Mouse (Mus musculus) heart, adult 11 months (tissue): ENCODE measurements around the gene Sptan1.

Source experiments
- DNase-seq: peaks from one replicate; pipeline ENCODE4 v3.0.0; 2022

Sptan1 gene

DNA sequence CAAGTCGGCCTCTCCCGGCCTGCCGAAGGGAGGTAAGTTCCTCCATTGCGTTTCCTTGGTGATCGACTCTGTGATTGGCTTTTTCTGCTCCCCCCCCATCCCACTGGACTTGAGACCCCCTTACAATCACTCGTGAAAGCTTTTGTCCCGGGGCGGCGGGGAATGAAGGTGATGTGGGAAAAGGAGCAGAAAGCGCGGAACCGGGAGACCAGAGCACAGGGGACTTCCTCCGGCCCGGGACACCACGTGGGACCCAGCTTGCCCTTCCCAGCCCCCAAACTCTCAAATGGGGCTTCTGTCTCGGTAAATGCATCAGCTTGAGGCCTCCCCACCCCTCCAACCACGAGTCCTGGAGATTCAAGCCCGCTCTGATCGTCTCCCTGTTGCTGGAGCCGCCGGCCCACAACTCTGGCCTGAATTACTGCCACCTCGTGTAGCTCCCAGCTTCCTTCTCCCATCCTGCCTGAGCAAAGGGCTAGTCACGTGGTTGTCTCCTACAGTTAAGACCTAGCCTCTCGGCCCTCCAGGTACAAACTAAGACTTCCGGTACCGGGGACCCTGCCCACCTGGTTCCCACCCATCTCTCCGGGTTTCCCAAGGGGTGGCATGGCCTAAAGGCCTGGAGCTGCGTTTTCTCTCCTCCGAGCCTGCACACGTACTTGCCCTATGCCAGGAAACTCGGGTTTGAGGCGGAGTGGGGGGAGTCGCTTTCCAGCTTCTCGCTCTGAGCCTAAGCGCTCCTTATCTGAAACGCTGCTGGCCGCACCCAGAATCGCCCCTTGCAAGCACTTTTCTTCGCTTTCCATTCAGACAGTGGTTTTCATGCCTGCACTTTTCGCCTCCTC, 97.1 kb downstream of the Sptan1 start:
- DNase-seq: peak; percentile 98

DNA sequence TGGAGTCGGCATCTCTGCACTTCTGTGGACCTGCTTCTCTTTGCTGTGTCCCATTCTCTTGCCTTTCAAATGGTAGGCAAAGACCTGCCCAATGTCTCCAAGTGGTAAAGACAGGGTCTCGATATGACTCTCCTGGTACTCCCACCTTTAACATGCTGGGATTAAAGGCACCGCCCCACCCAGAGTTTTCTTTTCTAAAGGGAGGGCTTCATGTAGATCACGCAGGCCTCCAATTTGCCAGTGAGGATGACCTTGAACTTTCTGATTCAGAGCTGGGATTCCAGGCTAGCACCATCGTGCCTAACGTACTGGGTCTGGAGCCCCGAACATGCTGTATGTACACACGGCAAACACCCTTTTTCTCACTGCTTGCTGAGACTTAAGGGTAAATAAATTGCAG, 97.9 kb downstream of the Sptan1 start:
- DNase-seq: peak; percentile 91

GRCm38 (mm10) chr2:30063791-30064190, 98.4 kb downstream of the Sptan1 start:
- no peak for DNase-seq

- peak; percentile 89 for DNase-seq
Measured at GRCm38 (mm10) chr2:30064298-30064697, 98.9 kb downstream of the Sptan1 start.

DNA sequence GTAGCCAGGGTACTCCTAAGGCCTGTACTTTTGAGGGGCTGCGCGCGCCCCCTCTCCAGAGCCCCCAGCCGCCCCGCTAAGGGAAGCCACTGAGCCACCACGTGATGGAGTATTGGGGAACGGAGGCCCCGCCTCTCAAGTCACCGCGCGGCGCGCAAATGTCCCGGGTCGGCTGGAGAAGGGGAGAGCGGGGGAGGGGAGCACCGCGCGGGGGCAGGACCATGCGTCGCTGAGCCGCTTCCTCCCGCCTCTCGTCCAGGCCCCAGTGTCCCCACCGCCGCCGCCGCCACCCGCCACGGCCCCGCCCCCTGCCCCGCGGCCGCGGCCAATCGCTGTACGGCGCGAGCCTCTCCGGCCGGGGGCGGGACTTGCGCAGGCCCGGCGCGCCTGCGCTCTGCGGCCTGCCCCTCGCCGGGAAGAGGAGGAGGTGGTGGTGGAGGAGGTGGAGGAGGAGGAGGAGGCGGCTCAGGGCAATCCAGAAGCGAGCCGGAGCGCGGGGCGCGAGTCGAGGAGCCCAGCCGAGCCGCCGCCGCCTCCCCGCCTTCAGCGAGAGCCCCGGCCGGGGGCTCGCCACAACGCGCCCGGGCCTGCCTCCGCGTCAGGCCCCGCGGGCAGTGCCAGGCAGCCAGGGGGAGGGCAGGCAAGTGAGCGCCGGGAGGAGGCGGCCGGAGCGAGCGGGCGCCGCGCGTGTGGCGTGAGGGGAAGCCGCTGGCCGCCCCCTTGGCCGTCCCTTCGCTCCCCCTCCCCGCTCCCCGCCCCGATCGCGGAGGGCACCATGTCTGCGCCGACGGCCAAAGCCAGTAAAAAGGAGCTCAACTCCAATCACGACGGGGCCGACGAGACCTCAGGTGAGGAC, 100.9 kb downstream of the Sptan1 start:
- peak; percentile 100 for DNase-seq

DNA sequence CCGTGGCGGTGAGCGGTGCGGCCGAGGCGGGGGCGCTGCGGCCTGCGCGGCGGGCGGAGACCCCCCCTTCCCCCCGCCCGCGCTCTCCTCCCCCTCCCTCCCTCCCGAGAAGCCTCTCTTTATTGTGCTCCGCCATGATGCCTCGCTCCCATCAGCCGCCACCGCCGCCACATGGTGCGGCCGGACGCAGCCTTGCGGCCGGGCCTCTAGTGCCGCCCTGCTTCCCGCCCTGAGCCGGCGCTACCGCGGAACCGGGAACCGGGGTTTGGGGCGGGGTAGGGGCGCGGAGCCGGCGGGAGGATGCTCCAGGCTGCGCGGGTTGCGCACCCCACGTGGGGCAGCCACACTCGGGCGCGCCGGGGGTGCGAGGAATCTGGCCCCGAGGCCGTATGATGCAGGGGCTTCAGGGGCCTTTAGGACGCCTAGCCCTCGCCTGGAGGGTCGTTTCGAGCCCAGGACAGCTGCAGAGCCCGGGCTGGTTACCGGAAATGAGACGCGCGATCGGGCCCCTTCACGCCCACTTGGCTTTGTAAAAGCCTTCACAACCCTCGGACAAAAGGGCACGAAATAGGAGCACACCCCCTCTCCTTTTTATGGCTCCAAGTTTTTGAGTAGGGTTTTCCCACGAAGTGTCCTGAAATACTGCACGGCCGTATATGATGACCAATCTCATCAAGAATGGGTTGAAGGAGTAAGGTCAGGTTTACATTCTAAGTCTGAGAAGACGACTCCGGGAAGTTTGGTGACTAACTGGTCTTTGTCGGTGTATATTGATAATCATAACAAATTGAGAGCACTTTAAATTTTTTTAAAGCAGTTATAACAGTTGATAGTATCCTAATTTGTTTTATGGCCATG, 101.9 kb downstream of the Sptan1 start:
- peak; percentile 97 for DNase-seq

DNA sequence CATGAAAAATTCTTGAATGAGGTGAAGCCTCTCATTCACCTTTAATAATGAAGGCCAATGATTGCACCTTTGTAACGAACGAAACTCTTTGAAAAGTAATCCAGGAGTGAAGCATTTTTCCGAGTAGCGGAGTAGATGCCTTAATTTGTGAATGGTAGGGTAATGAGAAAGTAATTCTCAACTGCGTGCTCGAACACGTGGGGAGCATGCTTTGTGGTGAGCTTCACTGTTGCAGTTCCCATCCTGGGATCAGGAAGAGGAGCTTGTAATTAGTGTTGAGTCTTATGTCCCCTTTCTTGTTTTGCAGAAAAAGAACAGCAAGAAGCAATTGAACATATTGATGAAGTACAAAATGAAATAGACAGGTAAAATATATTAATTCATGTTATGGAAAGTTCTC, 102.6 kb downstream of the Sptan1 start:
- DNase-seq: no peak

DNA sequence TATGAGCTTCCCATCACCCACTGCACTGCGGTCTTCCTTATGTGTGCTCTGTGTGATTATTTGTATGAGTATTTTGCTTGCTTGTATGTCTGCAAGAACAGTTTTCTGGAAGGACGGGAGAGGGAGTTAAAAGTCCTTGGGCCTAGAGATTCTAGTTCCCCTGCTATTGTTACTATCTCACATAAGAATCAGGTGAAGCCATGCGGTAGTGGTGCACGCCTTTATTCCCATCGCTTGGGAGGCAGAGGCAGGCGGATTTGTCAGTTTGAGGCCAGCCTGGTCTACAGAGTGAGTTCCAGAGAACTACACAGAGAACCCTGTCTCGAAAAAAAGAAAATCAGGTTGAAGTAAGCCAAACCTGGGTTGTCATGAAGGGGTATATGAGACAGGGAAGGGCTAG, 107.5 kb downstream of the Sptan1 start:
- no peak for DNase-seq

DNA sequence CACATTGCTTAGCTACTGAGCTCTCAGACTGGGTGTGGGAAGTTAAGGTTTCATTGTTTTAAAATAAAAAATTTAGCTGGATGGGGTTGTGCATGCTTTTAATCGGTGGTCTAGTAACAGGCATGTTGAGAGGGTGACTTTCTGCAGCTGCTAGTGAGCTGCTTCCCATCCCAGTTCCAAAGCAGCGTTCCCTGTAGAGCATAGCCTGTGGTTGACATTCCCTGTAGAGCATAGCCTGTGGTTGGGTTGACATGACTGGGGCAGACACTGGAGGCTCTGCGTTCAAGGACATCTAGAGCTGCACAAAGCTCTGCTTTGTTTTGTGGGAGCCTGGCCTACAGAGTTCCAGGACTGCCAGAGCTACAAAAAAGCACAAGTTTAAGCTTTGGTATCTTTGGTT, 107.9 kb downstream of the Sptan1 start:
- DNase-seq: no peak

- DNase-seq: no peak
Measured at GRCm38 (mm10) chr2:30075625-30076024, 110.3 kb downstream of the Sptan1 start.

DNA sequence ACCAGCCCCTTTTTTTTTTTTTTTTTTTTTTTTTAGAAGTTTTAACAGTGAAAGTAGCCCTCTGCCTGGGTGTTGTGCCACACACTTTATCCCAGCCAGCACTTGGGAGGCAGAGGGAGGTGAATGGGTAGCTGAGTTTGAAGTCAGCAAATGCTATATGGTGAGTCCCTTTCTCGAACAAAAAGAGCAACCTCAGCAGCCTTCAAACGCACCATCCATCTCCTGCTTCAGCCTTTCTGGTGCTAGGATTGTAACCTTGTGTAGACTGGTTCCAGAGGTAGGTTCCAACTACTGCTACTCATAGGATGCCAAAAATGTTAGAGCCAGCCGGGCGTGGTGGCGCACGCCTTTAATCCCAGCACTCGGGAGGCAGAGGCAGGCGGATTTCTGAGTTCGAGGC, 111.1 kb downstream of the Sptan1 start:
- no peak for DNase-seq

GRCm38 (mm10) chr2:30076959-30077358, 111.6 kb downstream of the Sptan1 start:
- peak; percentile 92 for DNase-seq

- peak; percentile 98 for DNase-seq
Measured at GRCm38 (mm10) chr2:30077502-30078348, 112.4 kb downstream of the Sptan1 start, which contains the start of gene Pkn3. Pkn3 (plus strand) TSS chr2:30077684.

GRCm38 (mm10) chr2:30078349-30078712, 113.0 kb downstream of the Sptan1 start:
- DNase-seq: peak; percentile 99

DNA sequence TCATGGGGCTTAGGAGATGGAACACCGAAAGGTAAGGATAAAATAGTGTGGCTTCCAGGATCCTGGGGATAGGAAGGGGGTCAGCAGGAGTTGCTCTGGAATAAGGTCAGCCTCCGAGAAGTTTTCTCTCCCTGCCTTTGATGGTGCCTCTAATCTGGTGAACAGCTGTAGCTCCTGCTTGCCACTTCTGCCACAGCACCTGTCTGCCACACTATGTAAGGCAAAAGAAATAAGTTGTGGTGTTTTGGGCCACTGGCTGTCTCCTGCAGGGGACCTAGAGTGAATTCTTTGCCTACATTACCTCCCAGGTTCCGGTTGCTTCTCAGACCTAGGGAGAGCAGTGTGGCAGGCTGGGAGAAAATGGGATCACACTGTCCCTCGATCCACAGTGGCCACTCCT, 113.4 kb downstream of the Sptan1 start:
- peak; percentile 90 for DNase-seq

GRCm38 (mm10) chr2:30080181-30080800, 114.9 kb downstream of the Sptan1 start:
- DNase-seq: peak; percentile 92
